Mouse (Mus musculus) ES-Bruce4 (cell line): ENCODE measurements around the gene Pitpnc1.

Source experiments
- CTCF ChIP-seq: IDR thresholded peaks from one replicate; pipeline ENCODE4 v1.8.1; 2011; ENCODE audit warnings: low read depth, low read length
- EP300 ChIP-seq: IDR thresholded peaks from 2 replicates; pipeline ENCODE4 v1.6.1; 2011; ENCODE audit warnings: low read depth, low read length; ENCODE audit not compliant: insufficient read depth
- POLR2A ChIP-seq: IDR thresholded peaks from one replicate; pipeline ENCODE4 v1.8.1; 2011; ENCODE audit warnings: low read length; ENCODE audit not compliant: insufficient read depth

DNA sequence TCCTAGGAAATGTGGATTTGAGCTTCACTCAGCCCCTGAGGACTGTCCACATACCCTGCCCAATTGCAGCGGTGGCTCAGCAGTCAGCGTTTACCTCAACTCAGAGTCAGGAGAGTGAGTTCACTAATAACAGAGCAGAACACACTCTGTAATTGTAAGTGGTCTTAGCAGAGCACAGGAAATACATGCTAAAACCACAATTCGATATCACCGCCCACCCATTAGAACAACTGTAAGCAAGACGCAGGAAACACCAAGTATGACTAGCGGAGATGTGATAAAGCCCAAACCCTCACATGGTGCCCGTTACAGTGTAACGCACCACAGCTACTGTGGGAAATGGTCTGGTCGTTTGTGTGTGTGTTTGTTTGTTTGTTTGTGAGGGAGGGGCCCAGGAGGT lies 62.8 kb downstream of the Pitpnc1 start:
- TF ChIP-seq EP300: no peak
- TF ChIP-seq POLR2A: no peak
- TF ChIP-seq CTCF: no peak
